Mouse (Mus musculus) adrenal gland, adult 2 months (tissue): Measurements from ENCODE around the gene Fzd7. TPM values are rescaled to one million over a fixed set of nuclear protein-coding genes. Genes with fewer than 3 reads are reported as not detected.

Experiments used
- DNase-seq: peaks from one replicate; pipeline ENCODE4 v3.0.0; 2021
- polyA plus RNA-seq: library from polyadenylated mRNA; depleted of rRNA; stranded (reverse); fragments of >200 nt; gene quantifications from 2 replicates; pipeline ENCODE4 v1.2.3, GENCODE M21; 2012; rRNA removed
- total RNA-seq, 2 experiments: library from RNA; stranded (reverse); gene quantifications; 2 replicates each; pipeline ENCODE4 v1.2.3; 2021

Gene Fzd7
- total and polyA plus RNA-seq, 3 experiments = 9.9 to 20.1 (median 16.7) TPM

- DNase-seq = no peak
Observed at GRCm38 (mm10) chr1:59502355-59502754, 20.1 kb downstream of the Fzd7 start.

GRCm38 (mm10) chr1:59503659-59504301 lies 21.6 kb downstream of the Fzd7 start:
- no peak for DNase-seq

- DNase-seq = no peak
Observed at GRCm38 (mm10) chr1:59504302-59504700, 22.1 kb downstream of the Fzd7 start.

- no peak for DNase-seq
Observed at GRCm38 (mm10) chr1:59508463-59509139, 26.4 kb downstream of the Fzd7 start.

GRCm38 (mm10) chr1:59511566-59512270 lies 29.5 kb downstream of the Fzd7 start:
- no peak for DNase-seq

- peak; percentile 28 for DNase-seq
Observed at GRCm38 (mm10) chr1:59516026-59516917, 34.0 kb downstream of the Fzd7 start, which contains the start of gene Gm973. Gm973 (plus strand) TSS chr1:59516264.

GRCm38 (mm10) chr1:59520226-59520837 lies 38.1 kb downstream of the Fzd7 start:
- DNase-seq = no peak

GRCm38 (mm10) chr1:59522456-59522855 lies 40.2 kb downstream of the Fzd7 start:
- no peak for DNase-seq

- DNase-seq = no peak
Observed at GRCm38 (mm10) chr1:59523378-59523958, 41.2 kb downstream of the Fzd7 start.

GRCm38 (mm10) chr1:59524071-59524470 lies 41.8 kb downstream of the Fzd7 start:
- DNase-seq = no peak

GRCm38 (mm10) chr1:59524759-59525158 lies 42.5 kb downstream of the Fzd7 start:
- DNase-seq = no peak

GRCm38 (mm10) chr1:59527219-59527618 lies 45.0 kb downstream of the Fzd7 start:
- DNase-seq = no peak

GRCm38 (mm10) chr1:59534976-59535810 lies 53.0 kb downstream of the Fzd7 start:
- DNase-seq = no peak

Other genes starting within 250 kb of the Fzd7 start
- gene Als2, start 245.2 kb upstream of the Fzd7 start, total RNA-seq = 10 to 100 TPM; 10.1 to 13.8 TPM
- gene Als2, start 245.2 kb upstream of the Fzd7 start, polyA plus RNA-seq = 2.2 and 2.3 TPM in 2 replicates
- not detected for gene Cdk15, start 225.5 kb upstream of the Fzd7 start, total RNA-seq
- 0.11 TPM in 1 of 2 replicates, not detected in the other for gene Cdk15, start 225.5 kb upstream of the Fzd7 start, polyA plus RNA-seq
- 10 to 100 TPM in 1 of 2 experiments, 1 to 10 TPM in 1; 1.4 to 40.9 TPM for gene Gm973, start 33.8 kb downstream of the Fzd7 start, total RNA-seq
- gene Gm973, start 33.8 kb downstream of the Fzd7 start, polyA plus RNA-seq = 0.46 and 0.83 TPM in 2 replicates
- 100 to 1,000 TPM; 112 to 132 TPM for gene Sumo1, start 188.4 kb downstream of the Fzd7 start, total RNA-seq
- gene Sumo1, start 188.4 kb downstream of the Fzd7 start, polyA plus RNA-seq = 3.4 and 3.8 TPM in 2 replicates
- gene Nop58, start 202.5 kb downstream of the Fzd7 start, total RNA-seq = 100 to 1,000 TPM in 1 of 2 experiments, 10 to 100 TPM in 1; 87.4 to 129 TPM
- gene Nop58, start 202.5 kb downstream of the Fzd7 start, polyA plus RNA-seq = 16.8 and 18.9 TPM in 2 replicates